Mouse (Mus musculus): ENCODE results near the gene Vstm5. TPM values are rescaled to one million over a fixed set of nuclear protein-coding genes. Genes with fewer than 3 reads are reported as not detected.

Vstm5 gene
- polyA plus RNA-seq, 1 experiment, result not detected

DNA sequence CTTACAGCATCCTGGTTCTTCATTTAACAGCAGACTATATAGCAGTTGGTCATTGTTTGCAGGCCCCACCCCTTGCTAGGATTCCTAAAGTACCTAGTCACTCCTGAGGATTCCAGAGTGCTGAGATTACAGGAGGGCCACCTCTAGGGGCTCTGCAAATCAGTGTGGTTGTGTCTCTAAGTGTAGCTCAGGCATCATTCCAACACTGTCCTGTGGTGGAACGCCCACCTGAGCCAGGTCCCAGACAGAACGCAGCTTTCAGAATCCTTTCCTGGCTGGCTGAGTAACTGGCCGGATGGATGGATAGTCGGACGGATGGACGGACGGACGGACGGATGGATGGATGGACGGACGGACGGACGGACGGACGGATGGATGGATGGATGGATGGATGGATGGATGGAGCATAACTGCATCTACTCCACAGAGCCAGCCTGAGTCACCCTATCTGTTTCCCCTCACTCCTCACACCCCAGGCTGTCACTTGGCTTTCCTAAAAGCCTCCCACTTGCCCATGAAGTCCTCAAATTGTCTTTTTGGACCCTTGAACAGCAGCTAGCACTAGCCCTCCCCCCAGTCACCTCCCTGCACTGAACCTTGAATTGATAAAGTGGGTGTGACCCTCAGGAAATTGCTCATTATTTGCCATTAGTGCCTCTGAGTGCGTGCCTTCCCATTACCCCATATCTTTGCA lies 401 bp upstream of the Vstm5 start:
- H3K4me3 ChIP-seq (ENCODE audit: insufficient read depth, poor library complexity, severe bottlenecking), result no peak overlapping the region
- no peak overlapping the region for H3ac ChIP-seq (ENCODE audit: control insufficient read depth, insufficient read length, low read depth)
- TF ChIP-seq MYOD1 (IDR thresholded peaks at IDR 0.05; ENCODE audit: control insufficient read depth, insufficient read length, low read depth), result no peak
- TF ChIP-seq CTCF (IDR thresholded peaks at IDR 0.05; ENCODE audit: control insufficient read depth, insufficient read depth, insufficient read length), result no peak
- TF ChIP-seq MYOG (IDR thresholded peaks at IDR 0.05; ENCODE audit: control insufficient read depth, extremely low read depth, insufficient read length), result no peak
- no peak for TF ChIP-seq USF1 (IDR thresholded peaks at IDR 0.05; ENCODE audit: low read depth)
- no peaks in the 10 kb centered on the region for H3K79me3 ChIP-seq (ENCODE audit: low read depth)
- peaks cover 4% of the 10 kb centered on the region for H3K27me3 ChIP-seq (ENCODE audit: control insufficient read depth, insufficient read depth, insufficient read length)
- H3K79me2 ChIP-seq (ENCODE audit: control insufficient read depth, insufficient read depth), result no peaks in the 10 kb centered on the region
- H3K36me3 ChIP-seq (ENCODE audit: control insufficient read depth, insufficient read depth), result no peaks in the 10 kb centered on the region

DNA sequence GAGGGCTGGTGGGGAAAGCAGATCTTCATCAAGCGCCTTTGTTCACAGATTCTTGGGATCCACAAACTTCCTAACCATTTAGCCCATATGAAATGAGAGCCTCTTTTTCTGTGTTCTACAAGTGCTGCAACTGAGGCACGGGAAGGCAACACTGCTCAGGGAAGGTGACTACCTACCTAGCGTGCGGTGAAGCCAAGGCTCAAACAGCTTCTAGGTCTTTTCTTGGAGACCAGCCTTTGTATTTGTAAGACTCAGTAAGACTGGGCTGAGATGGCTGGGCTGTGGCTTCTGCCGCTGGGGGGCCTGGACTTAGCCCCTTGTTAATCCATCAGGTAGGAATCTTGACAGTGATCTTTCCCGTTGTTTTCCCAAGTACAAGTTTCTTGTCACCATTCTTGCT lies 1.2 kb downstream of the Vstm5 start:
- TF ChIP-seq MAX (IDR thresholded peaks at IDR 0.05) (no peak), CTCF (IDR thresholded peaks at IDR 0.05; ENCODE audit: control insufficient read depth, insufficient read depth, insufficient read length) (no peak), FOSL1 (IDR thresholded peaks at IDR 0.05; ENCODE audit: insufficient read depth, low read length, poor library complexity, severe bottlenecking) (no peak), CEBPB (IDR thresholded peaks at IDR 0.05; ENCODE audit: low read depth) (no peak)
- Histone ChIP-seq H3ac (ENCODE audit: control insufficient read depth, insufficient read length, low read depth) (no peak overlapping the region), H3K79me2 (ENCODE audit: control insufficient read depth, insufficient read depth) (no peaks in the 10 kb centered on the region), H3K36me3 (ENCODE audit: control insufficient read depth, insufficient read depth) (no peaks in the 10 kb centered on the region), H3K4me3 (ENCODE audit: insufficient read depth, poor library complexity, severe bottlenecking) (no peak overlapping the region), H3K27me3 (ENCODE audit: control insufficient read depth, insufficient read depth, insufficient read length) (peaks cover 14% of the 10 kb centered on the region), H3K79me3 (ENCODE audit: low read depth) (no peaks in the 10 kb centered on the region)

DNA sequence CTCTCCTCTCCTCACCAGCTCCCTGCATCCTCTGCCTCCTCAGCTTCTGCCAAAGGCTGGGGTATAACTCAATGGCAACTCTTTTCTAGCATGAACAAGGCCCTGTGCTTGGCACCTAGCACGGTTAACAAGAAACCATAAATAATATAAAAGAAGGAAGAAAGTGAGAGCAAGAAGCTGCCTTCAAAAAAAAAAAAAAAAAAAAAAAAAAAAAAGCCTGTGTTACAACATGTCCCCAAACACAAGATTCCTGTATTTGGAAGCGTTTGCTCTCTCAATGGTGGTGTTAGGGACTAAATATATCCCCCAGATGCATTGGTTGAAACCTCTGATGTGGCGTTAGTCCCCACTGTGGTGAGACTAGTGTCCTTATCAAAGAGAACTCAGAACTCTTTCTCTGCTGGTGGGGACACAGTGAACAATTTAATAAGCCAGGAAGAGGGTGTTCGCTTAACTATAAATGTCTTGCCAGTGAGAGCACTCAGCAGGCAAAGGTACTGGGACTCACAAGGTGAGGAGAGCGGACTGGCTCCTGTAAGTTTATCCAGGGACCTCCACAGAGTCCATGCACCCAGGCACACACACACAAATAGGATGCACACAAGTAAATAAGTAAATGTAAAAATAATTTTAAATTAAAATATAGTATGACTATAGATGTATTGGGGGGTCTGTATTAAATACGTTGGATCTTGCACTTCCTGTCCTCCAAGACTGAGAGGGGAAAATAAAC lies 2.2 kb downstream of the Vstm5 start:
- H3ac ChIP-seq (ENCODE audit: control insufficient read depth, insufficient read length, low read depth), result no peak overlapping the region
- H3K27me3 ChIP-seq (ENCODE audit: control insufficient read depth, insufficient read depth, insufficient read length), result peaks cover 22% of the 10 kb centered on the region
- TF ChIP-seq FOSL1 (IDR thresholded peaks at IDR 0.05; ENCODE audit: insufficient read depth, low read length, poor library complexity, severe bottlenecking) (no peak), MYOD1 (IDR thresholded peaks at IDR 0.05; ENCODE audit: control insufficient read depth, insufficient read length, low read depth) (no peak), CTCF (IDR thresholded peaks at IDR 0.05; ENCODE audit: control insufficient read depth, insufficient read depth, insufficient read length) (no peak), MAX (IDR thresholded peaks at IDR 0.05) (no peak), MYOG (IDR thresholded peaks at IDR 0.05; ENCODE audit: control insufficient read depth, extremely low read depth, insufficient read length) (no peak), USF1 (IDR thresholded peaks at IDR 0.05; ENCODE audit: low read depth) (no peak), CEBPB (IDR thresholded peaks at IDR 0.05; ENCODE audit: low read depth) (no peak)

DNA sequence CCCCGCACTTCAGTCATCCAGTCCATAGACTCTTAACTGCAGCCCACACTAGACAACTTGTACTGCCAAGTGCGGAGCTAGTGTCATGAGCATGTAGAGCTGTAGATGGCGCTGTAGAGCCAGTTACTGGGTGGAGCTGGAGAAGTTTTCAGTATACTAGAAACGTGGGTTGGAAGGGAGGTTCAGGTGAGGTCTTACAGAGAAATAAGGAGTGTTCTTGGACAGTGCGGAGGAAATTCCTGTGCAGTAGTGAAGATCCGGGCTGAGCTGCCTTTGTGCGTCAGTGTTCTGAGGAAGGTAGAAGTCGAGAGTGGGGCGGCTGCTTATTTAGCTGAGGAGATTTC lies 2.7 kb downstream of the Vstm5 start:
- Histone ChIP-seq H3K79me3 (ENCODE audit: low read depth) (no peaks in the 10 kb centered on the region), H3K4me3 (ENCODE audit: insufficient read depth, poor library complexity, severe bottlenecking) (no peak overlapping the region), H3K36me3 (ENCODE audit: control insufficient read depth, insufficient read depth) (no peaks in the 10 kb centered on the region), H3K79me2 (ENCODE audit: control insufficient read depth, insufficient read depth) (no peaks in the 10 kb centered on the region), H3ac (ENCODE audit: control insufficient read depth, insufficient read length, low read depth) (no peak overlapping the region), H3K27me3 (ENCODE audit: control insufficient read depth, insufficient read depth, insufficient read length) (peaks cover 22% of the 10 kb centered on the region)
- no peak for TF ChIP-seq MYOD1 (IDR thresholded peaks at IDR 0.05; ENCODE audit: control insufficient read depth, insufficient read length, low read depth)
- no peak for TF ChIP-seq MAX (IDR thresholded peaks at IDR 0.05)
- TF ChIP-seq FOSL1 (IDR thresholded peaks at IDR 0.05; ENCODE audit: insufficient read depth, low read length, poor library complexity, severe bottlenecking), result no peak
- TF ChIP-seq CTCF (IDR thresholded peaks at IDR 0.05; ENCODE audit: control insufficient read depth, insufficient read depth, insufficient read length), result no peak
- no peak for TF ChIP-seq USF1 (IDR thresholded peaks at IDR 0.05; ENCODE audit: low read depth)
- no peak for TF ChIP-seq CEBPB (IDR thresholded peaks at IDR 0.05; ENCODE audit: low read depth)

More for the DNA sequence above, 2.2 kb downstream of the Vstm5 start:
- Histone ChIP-seq H3K79me3 (ENCODE audit: low read depth) (no peaks in the 10 kb centered on the region), H3K4me3 (ENCODE audit: insufficient read depth, poor library complexity, severe bottlenecking) (no peak overlapping the region), H3K79me2 (ENCODE audit: control insufficient read depth, insufficient read depth) (no peaks in the 10 kb centered on the region), H3K36me3 (ENCODE audit: control insufficient read depth, insufficient read depth) (no peaks in the 10 kb centered on the region)

DNA sequence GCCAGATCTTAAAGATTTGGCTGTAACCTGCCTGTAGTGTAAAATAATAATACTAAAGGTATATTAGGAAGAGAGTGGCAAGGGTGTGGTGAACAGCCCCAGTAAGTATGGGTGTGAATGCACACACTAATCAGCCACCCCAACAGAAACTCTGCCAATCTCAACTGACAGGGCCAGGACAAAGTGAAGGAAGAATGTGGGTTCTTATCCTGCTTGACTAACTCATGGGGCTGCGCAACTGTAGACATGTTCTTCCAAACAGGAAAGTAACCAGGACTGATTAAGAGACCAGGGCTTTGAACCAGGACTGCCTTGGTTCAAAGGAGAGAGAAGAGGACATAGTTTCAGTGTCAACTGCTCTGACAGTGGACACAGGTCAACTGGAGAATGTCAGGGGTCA lies 3.3 kb downstream of the Vstm5 start:
- Histone ChIP-seq H3K4me3 (ENCODE audit: insufficient read depth, poor library complexity, severe bottlenecking) (no peak overlapping the region), H3K79me2 (ENCODE audit: control insufficient read depth, insufficient read depth) (no peaks in the 10 kb centered on the region), H3K36me3 (ENCODE audit: control insufficient read depth, insufficient read depth) (no peaks in the 10 kb centered on the region), H3K79me3 (ENCODE audit: low read depth) (no peaks in the 10 kb centered on the region), H3ac (ENCODE audit: control insufficient read depth, insufficient read length, low read depth) (no peak overlapping the region), H3K27me3 (ENCODE audit: control insufficient read depth, insufficient read depth, insufficient read length) (peaks cover 22% of the 10 kb centered on the region)
- TF ChIP-seq USF1 (IDR thresholded peaks at IDR 0.05; ENCODE audit: low read depth) (no peak), MYOG (IDR thresholded peaks at IDR 0.05; ENCODE audit: control insufficient read depth, extremely low read depth, insufficient read length) (no peak), FOSL1 (IDR thresholded peaks at IDR 0.05; ENCODE audit: insufficient read depth, low read length, poor library complexity, severe bottlenecking) (no peak), MYOD1 (IDR thresholded peaks at IDR 0.05; ENCODE audit: control insufficient read depth, insufficient read length, low read depth) (no peak), MAX (IDR thresholded peaks at IDR 0.05) (no peak), CEBPB (IDR thresholded peaks at IDR 0.05; ENCODE audit: low read depth) (no peak), CTCF (IDR thresholded peaks at IDR 0.05; ENCODE audit: control insufficient read depth, insufficient read depth, insufficient read length) (no peak)

All from C2C12 (cell line).